Mouse (Mus musculus) embryonic fibroblast, embryonic 13.5 days (primary cell): ENCODE data around the gene Gm21761.
"Not testable (repeated sequence)": the region's sequence is repeated elsewhere in the genome, so short reads cannot be mapped to it uniquely, and the experiment has no call there.

Experiments
- CTCF ChIP-seq: IDR thresholded peaks from 2 replicates; pipeline ENCODE4 v1.5.1; 2011; ENCODE audit warnings: mild to moderate bottlenecking, control low read depth, low read length, moderate library complexity, borderline replicate concordance; ENCODE audit not compliant: insufficient read depth
- POLR2A ChIP-seq: IDR thresholded peaks from 2 replicates; pipeline ENCODE4 v1.6.1; 2011; ENCODE audit warnings: low read depth, mild to moderate bottlenecking, control low read depth, low read length, moderate library complexity

- not testable (repeated sequence) for TF ChIP-seq CTCF, POLR2A
These were observed 4.3 kb downstream of the Gm21761 start for GRCm38 (mm10) chr13:119924597-119925340.
